ENCODE assay signal across 21 mouse cellular contexts in genomic region chr1:77316198-77316597, GRCm38 (mm10).
"Had no signal": no experiment of that assay in that cellular context is flagged by ENCODE, and none has a peak within 500 bp of the region (broad histone marks: within the 10 kb centered on the region; RNA-seq: fewer than 3 reads in every experiment).

No protein-coding gene starts in this region.

- ATAC-seq: intestine, embryonic 16.5 days; liver, embryonic 12.5 days; midbrain, embryonic 13.5 days; midbrain, embryonic 16.5 days had no signal

- H3K9me3 ChIP-seq: kidney, embryonic 15.5 days; liver, embryonic 12.5 days; liver, embryonic 15.5 days; lung, embryonic 15.5 days; midbrain, embryonic 10.5 days; midbrain, embryonic 13.5 days had no signal

- H3K4me1 ChIP-seq: liver, embryonic 12.5 days; liver, embryonic 15.5 days; megakaryocyte, embryonic 14.5 days; midbrain, embryonic 13.5 days had no signal

- DNase-seq: kidney, adult 2 months; kidney, postnatal 36 days; left cerebral cortex, postnatal 4 days; liver; lung, adult 18-20 months; lung, postnatal 10 days; lung, postnatal 36 days; thymus, adult 2 months; thymus, postnatal 14 days; thymus, postnatal 4 days had no signal

- H3K27ac ChIP-seq: kidney, embryonic 15.5 days; liver, embryonic 12.5 days; liver, embryonic 15.5 days; lung, embryonic 15.5 days; midbrain, embryonic 10.5 days; midbrain, embryonic 13.5 days; stomach, postnatal 0 days had no signal

- H3K9ac ChIP-seq: kidney, embryonic 15.5 days; liver, embryonic 12.5 days; liver, embryonic 15.5 days; lung, embryonic 15.5 days; midbrain, embryonic 13.5 days had no signal

- H3K4me2 ChIP-seq: kidney, embryonic 15.5 days; liver, embryonic 12.5 days; liver, embryonic 15.5 days; lung, embryonic 15.5 days; midbrain, embryonic 13.5 days had no signal

- H3K36me3 ChIP-seq: kidney, embryonic 15.5 days; liver, embryonic 12.5 days; liver, embryonic 15.5 days; lung, embryonic 15.5 days; midbrain, embryonic 10.5 days; midbrain, embryonic 13.5 days had no signal

- H3K27me3 ChIP-seq: kidney, embryonic 15.5 days; liver, embryonic 12.5 days; liver, embryonic 15.5 days; lung, embryonic 15.5 days; megakaryocyte, embryonic 14.5 days; midbrain, embryonic 13.5 days had no signal

- H3K4me3 ChIP-seq: kidney, embryonic 15.5 days; liver, embryonic 12.5 days; liver, embryonic 15.5 days; lung, embryonic 15.5 days; megakaryocyte, embryonic 14.5 days; midbrain, embryonic 10.5 days; midbrain, embryonic 13.5 days; myocyte had no signal
